Mouse (Mus musculus) granulocyte monocyte progenitor cell, adult 5-6 weeks (primary cell): ENCODE data around the gene Dclk3. TPM values are rescaled to one million over a fixed set of nuclear protein-coding genes. Genes with fewer than 3 reads are reported as not detected.

ENCODE experiments used
- ATAC-seq: replicated peaks from 2 replicates; pipeline ENCODE4 v1.8.0; 2016; ENCODE audit warnings: mild to moderate bottlenecking, moderate TSS enrichment, inconsistent platforms; ENCODE audit not compliant: poor library complexity, severe bottlenecking
- total RNA-seq, 2 experiments: library from RNA; stranded (forward) in 1 of 2; stranded (reverse) in 1 of 2; fragments of 200-712, 200-1000 nt in 1 of 2; fragments of >200 nt in 1 of 2; fragmentation: Nextera tagmentation in 1 of 2; gene quantifications; 2 replicates each; pipeline ENCODE4 v1.2.3; 2014 to 2017

Dclk3 gene
- total RNA-seq (2014; fragmentation: Nextera tagmentation) (not detected in 2 replicates), total RNA-seq (2017) (not detected in 2 replicates)

- peak; percentile 82 for ATAC-seq
Observed at GRCm38 (mm10) chr9:111438904-111439835, at the start of gene Dclk3. Dclk3 (plus strand) TSS chr9:111439081.

- no peak for ATAC-seq
Observed at GRCm38 (mm10) chr9:111390016-111390415, 48.9 kb upstream of the Dclk3 start.

GRCm38 (mm10) chr9:111391036-111391435, 47.8 kb upstream of the Dclk3 start:
- ATAC-seq: no peak

GRCm38 (mm10) chr9:111391926-111392442, 46.9 kb upstream of the Dclk3 start:
- ATAC-seq: no peak

- no peak for ATAC-seq
Observed at GRCm38 (mm10) chr9:111395265-111395664, 43.6 kb upstream of the Dclk3 start.

- no peak for ATAC-seq
Observed at GRCm38 (mm10) chr9:111398059-111398458, 40.8 kb upstream of the Dclk3 start.

GRCm38 (mm10) chr9:111400089-111400488, 38.8 kb upstream of the Dclk3 start:
- no peak for ATAC-seq

GRCm38 (mm10) chr9:111403159-111403558, 35.7 kb upstream of the Dclk3 start:
- ATAC-seq: no peak

- ATAC-seq: no peak
Observed at GRCm38 (mm10) chr9:111404346-111405079, 34.4 kb upstream of the Dclk3 start.

- ATAC-seq: no peak
Observed at GRCm38 (mm10) chr9:111405080-111405428, 33.8 kb upstream of the Dclk3 start.

- ATAC-seq: no peak
Observed at GRCm38 (mm10) chr9:111408012-111408411, 30.9 kb upstream of the Dclk3 start.

GRCm38 (mm10) chr9:111408427-111408826, 30.5 kb upstream of the Dclk3 start:
- ATAC-seq: no peak

- no peak for ATAC-seq
Observed at GRCm38 (mm10) chr9:111412471-111413160, 26.3 kb upstream of the Dclk3 start.

- ATAC-seq: no peak
Observed at GRCm38 (mm10) chr9:111421862-111422261, 17.0 kb upstream of the Dclk3 start.

- ATAC-seq: no peak
Observed at GRCm38 (mm10) chr9:111422567-111422966, 16.3 kb upstream of the Dclk3 start.

- no peak for ATAC-seq
Observed at GRCm38 (mm10) chr9:111425113-111425512, 13.8 kb upstream of the Dclk3 start.

GRCm38 (mm10) chr9:111425952-111426351, 12.9 kb upstream of the Dclk3 start:
- no peak for ATAC-seq

GRCm38 (mm10) chr9:111427891-111428555, 10.9 kb upstream of the Dclk3 start:
- ATAC-seq: no peak

GRCm38 (mm10) chr9:111428698-111429362, 10.1 kb upstream of the Dclk3 start:
- ATAC-seq: peak; percentile 96
